Mouse (Mus musculus) cerebellum, adult 9-11 months (tissue): Measurements from ENCODE around the gene Foxb1.

ENCODE experiments used
- DNase-seq: peaks from one replicate; pipeline ENCODE4 v3.0.0; 2022

Foxb1 gene

GRCm38 (mm10) chr9:69760371-69761301 lies at the start of gene Foxb1:
Foxb1 (minus strand) TSS chr9:69760940.
- DNase-seq, result no peak

- DNase-seq, result no peak
Measured at GRCm38 (mm10) chr9:69790562-69790961, 29.8 kb upstream of the Foxb1 start.

- DNase-seq, result no peak
Measured at GRCm38 (mm10) chr9:69779996-69780395, 19.3 kb upstream of the Foxb1 start.

GRCm38 (mm10) chr9:69769949-69770585 lies 9.3 kb upstream of the Foxb1 start:
- DNase-seq, result no peak

- DNase-seq, result no peak
Measured at GRCm38 (mm10) chr9:69769091-69769948, 8.6 kb upstream of the Foxb1 start.

- no peak for DNase-seq
Measured at GRCm38 (mm10) chr9:69768136-69768875, 7.6 kb upstream of the Foxb1 start.

- DNase-seq, result no peak
Measured at GRCm38 (mm10) chr9:69767421-69767820, 6.7 kb upstream of the Foxb1 start.

GRCm38 (mm10) chr9:69766936-69767335 lies 6.2 kb upstream of the Foxb1 start:
- no peak for DNase-seq

- DNase-seq, result no peak
Measured at GRCm38 (mm10) chr9:69766301-69766700, 5.6 kb upstream of the Foxb1 start.

- DNase-seq, result no peak
Measured at GRCm38 (mm10) chr9:69765483-69766050, 4.8 kb upstream of the Foxb1 start.

GRCm38 (mm10) chr9:69764586-69765482 lies 4.1 kb upstream of the Foxb1 start:
- no peak for DNase-seq

GRCm38 (mm10) chr9:69763681-69764585 lies 3.2 kb upstream of the Foxb1 start:
- DNase-seq, result no peak

- DNase-seq, result no peak
Measured at GRCm38 (mm10) chr9:69762703-69763102, 2.0 kb upstream of the Foxb1 start.

GRCm38 (mm10) chr9:69762221-69762620 lies 1.5 kb upstream of the Foxb1 start:
- DNase-seq, result no peak

GRCm38 (mm10) chr9:69761569-69761968 lies 829 bp upstream of the Foxb1 start:
- DNase-seq, result no peak

- DNase-seq, result no peak
Measured at GRCm38 (mm10) chr9:69759721-69760221, 969 bp downstream of the Foxb1 start.

GRCm38 (mm10) chr9:69758946-69759615 lies 1.7 kb downstream of the Foxb1 start:
- no peak for DNase-seq

- DNase-seq, result no peak
Measured at GRCm38 (mm10) chr9:69758506-69758905, 2.2 kb downstream of the Foxb1 start.

- DNase-seq, result no peak
Measured at GRCm38 (mm10) chr9:69757254-69757653, 3.5 kb downstream of the Foxb1 start.
